Mouse (Mus musculus): ENCODE data around the gene Ces2g. TPM values are rescaled to one million over a fixed set of nuclear protein-coding genes. Genes with fewer than 3 reads are reported as not detected.

Gene Ces2g
- 255 and 269 TPM in 2 replicates for total RNA-seq (2015; ENCODE audit: low replicate concordance)
- 137 and 175 TPM in 2 replicates for total RNA-seq (2017; ENCODE audit: low replicate concordance)

DNA sequence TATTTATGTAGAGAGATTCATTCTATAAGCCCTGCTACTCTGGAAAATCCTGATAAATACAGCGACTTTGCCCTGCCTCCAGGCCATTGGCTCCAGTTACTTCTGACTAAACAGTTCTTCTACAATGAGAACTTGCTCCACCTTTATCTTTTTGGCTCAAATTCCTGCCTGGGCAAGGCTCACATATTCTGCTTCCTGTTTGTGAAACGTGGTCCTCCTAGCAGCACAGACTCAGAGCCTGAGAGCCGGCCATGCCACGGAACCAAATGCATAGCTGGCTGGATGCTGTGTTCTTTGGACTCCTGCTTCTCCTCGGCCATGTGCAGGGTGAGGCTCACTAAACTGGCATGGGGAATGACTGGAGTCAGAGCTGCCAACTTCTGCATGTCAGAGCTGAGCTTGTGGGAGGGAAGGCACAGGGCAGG lies at the start of gene Ces2g:
Ces2g (plus strand) TSS at position 182 of the 425 bp plus-strand sequence.
- ATAC-seq (replicated peaks; ENCODE audit: low FRiP score, poor library complexity, severe bottlenecking), result peak; percentile 64

- ATAC-seq (replicated peaks; ENCODE audit: low FRiP score, poor library complexity, severe bottlenecking), result no peak
Observed at GRCm38 (mm10) chr8:104925972-104926596, 35.4 kb upstream of the Ces2g start, which contains the start of gene Ces2e. Ces2e (plus strand) TSS chr8:104926260.

DNA sequence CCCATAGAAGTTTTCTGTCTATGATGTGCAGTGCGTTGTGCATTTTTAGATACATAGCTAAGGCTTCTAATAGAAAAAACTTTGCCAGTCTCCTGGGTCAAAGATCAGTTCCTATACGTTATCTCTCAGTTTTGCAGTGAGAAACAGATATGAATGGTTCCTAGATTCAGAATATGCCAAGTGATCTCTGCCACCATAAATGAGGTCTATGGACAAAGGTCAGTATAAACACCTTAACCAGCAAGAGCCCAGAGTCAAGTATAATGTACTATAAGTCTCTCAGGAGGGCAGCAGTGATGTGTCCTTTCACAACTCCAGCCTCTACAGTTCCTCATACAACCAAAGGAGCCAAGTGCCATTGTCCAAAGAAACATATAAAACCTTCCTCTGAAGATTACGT lies 34.2 kb upstream of the Ces2g start:
- no peak for ATAC-seq (replicated peaks; ENCODE audit: low FRiP score, poor library complexity, severe bottlenecking)

GRCm38 (mm10) chr8:104944665-104945064 lies 16.9 kb upstream of the Ces2g start:
- ATAC-seq (replicated peaks; ENCODE audit: low FRiP score, poor library complexity, severe bottlenecking), result no peak

GRCm38 (mm10) chr8:104947056-104947455 lies 14.5 kb upstream of the Ces2g start, which contains the start of gene Ces2f:
Ces2f (plus strand) TSS chr8:104947356.
- ATAC-seq (replicated peaks; ENCODE audit: low FRiP score, poor library complexity, severe bottlenecking), result no peak; the same call in 1 of the 2 replicates

DNA sequence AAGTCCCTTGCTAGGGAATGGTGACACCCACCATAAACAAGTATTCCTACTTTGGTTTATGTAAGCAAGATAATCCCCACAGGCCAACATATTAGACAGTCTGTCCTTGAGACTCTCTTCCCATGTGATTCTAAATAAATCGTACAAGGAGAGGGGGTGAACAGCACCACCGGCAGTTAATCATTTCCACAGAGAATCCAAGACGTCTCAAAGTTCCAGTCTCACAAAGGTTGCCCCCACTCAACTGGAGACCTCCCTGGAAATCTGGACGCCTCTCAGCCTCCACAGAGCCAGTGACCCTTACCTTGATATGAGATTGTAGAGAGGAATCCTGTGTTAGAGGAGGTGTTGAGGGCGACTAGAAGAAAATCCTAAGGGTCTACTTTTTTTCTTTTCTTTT lies 12.5 kb upstream of the Ces2g start:
- ATAC-seq (replicated peaks; ENCODE audit: low FRiP score, poor library complexity, severe bottlenecking), result no peak

DNA sequence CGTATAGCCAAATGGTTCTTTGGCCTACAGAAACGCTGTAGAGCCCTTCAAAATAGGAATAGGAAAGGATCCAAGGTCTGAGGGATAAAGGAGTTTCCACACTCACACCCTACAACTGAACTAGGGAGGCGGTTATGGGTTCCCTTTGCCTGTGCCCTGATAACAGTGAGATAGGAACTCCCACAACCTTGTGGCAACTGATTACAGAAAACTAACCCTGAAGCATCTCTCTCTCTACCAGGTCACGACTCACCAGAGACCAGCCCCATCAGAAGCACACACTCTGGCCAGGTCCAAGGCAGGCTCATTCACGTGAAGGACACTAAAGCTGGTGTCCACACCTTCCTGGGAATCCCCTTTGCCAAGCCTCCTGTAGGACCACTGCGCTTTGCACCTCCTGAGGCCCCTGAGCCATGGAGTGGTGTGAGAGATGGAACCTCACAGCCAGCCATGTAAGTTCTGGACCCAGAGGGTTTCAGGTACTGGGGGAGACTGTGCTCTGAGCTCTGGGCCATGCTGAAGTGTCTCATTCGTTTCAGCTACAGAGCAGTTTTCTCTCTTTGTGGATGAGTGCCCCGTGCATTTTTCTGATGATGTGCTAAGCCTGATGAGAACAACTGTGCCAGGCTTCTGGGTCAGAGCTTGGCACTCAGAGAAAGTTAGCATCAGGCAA lies 847 bp downstream of the Ces2g start:
- peak; percentile 88 for ATAC-seq (replicated peaks; ENCODE audit: low FRiP score, poor library complexity, severe bottlenecking)

GRCm38 (mm10) chr8:104963375-104963894 lies 1.9 kb downstream of the Ces2g start:
- ATAC-seq (replicated peaks; ENCODE audit: low FRiP score, poor library complexity, severe bottlenecking), result 0 out of 2 replicates have a peak, but pooled peaks have one; percentile 31

GRCm38 (mm10) chr8:104984126-104984525 lies 22.6 kb downstream of the Ces2g start:
- no peak for ATAC-seq (replicated peaks; ENCODE audit: low FRiP score, poor library complexity, severe bottlenecking)

GRCm38 (mm10) chr8:104984942-104985341 lies 23.4 kb downstream of the Ces2g start:
- ATAC-seq (replicated peaks; ENCODE audit: low FRiP score, poor library complexity, severe bottlenecking), result no peak

GRCm38 (mm10) chr8:104998191-104998590 lies 36.7 kb downstream of the Ces2g start:
- no peak for ATAC-seq (replicated peaks; ENCODE audit: low FRiP score, poor library complexity, severe bottlenecking)

DNA sequence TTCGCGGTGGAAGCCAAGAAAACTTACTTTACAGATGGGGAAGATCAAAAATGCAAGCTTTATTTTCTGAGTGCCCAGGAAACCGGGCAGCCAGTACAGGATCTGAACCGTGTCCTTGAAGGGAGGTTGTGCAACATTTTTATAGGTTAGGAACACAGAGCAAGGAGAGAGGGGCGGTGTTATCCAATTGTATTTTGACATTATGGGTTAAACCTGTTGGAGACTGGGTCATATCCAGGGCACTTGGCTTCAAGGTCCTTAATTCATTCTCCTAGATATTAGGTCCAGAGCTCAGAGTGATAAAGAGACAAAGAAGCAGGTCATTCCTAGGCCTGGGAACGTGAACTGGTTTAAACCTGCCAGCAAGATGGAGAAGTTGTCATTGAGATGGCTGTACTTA lies 37.7 kb downstream of the Ces2g start:
- no peak for ATAC-seq (replicated peaks; ENCODE audit: low FRiP score, poor library complexity, severe bottlenecking)

- no peak for ATAC-seq (replicated peaks; ENCODE audit: low FRiP score, poor library complexity, severe bottlenecking)
Observed at GRCm38 (mm10) chr8:105000586-105000985, 39.1 kb downstream of the Ces2g start, which contains the start of gene Ces2h. Ces2h (plus strand) TSS chr8:105000853.

- no peak for ATAC-seq (replicated peaks; ENCODE audit: low FRiP score, poor library complexity, severe bottlenecking)
Observed at GRCm38 (mm10) chr8:105010000-105010399, 48.5 kb downstream of the Ces2g start.

DNA sequence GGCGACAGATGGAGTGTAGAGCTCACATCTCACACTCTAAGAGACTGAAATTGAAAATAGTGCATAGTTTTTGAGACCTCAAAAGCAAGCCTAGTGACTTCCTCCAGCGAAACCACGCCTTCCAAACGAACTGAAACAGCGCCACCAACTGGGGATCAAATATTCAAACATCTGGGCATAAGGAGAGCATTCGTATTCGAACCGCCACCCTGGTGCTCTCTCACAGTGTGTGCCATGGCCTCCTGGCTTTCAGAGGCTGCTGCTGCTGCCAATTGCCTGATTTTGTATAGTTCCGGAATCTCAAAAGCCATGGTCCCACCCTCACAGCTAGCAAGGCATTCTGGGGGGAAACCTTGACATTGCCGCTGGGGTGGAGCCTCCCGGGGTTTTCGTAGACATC lies 49.6 kb downstream of the Ces2g start:
- ATAC-seq (replicated peaks; ENCODE audit: low FRiP score, poor library complexity, severe bottlenecking), result 0 out of 2 replicates have a peak, but pooled peaks have one; percentile 43

DNA sequence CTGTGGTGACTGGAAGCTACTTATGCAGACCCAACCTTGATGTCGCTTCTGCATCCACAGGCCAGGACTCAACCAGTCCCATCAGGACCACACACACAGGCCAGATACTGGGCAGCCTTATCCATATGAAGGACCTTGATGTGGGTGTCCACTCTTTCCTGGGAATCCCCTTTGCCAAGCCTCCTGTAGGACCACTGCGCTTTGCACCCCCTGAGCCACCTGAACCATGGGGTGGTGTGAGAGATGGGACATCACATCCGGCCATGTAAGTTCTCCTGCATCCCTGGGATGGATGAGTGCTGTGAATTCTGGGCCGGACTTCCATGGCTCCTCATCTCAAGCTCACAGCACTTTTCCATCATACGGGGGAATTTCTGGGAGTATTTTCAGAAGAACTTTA lies 52.9 kb downstream of the Ces2g start:
- no peak for ATAC-seq (replicated peaks; ENCODE audit: low FRiP score, poor library complexity, severe bottlenecking)

Other genes with a start within 250 kb of the Ces2g start
- gene Ces2a, start 227.7 kb upstream of the Ces2g start, total RNA-seq (2015; ENCODE audit: low replicate concordance), result not detected in 2 replicates
- not detected in 2 replicates for gene Ces2a, start 227.7 kb upstream of the Ces2g start, total RNA-seq (2017; ENCODE audit: low replicate concordance)
- gene Ces2b, start 130.1 kb upstream of the Ces2g start, total RNA-seq (2015; ENCODE audit: low replicate concordance), result not detected in 2 replicates
- not detected in 2 replicates for gene Ces2b, start 130.1 kb upstream of the Ces2g start, total RNA-seq (2017; ENCODE audit: low replicate concordance)
- not detected in 2 replicates for gene Ces2c, start 114.7 kb upstream of the Ces2g start, total RNA-seq (2015; ENCODE audit: low replicate concordance)
- gene Ces2c, start 114.7 kb upstream of the Ces2g start, total RNA-seq (2017; ENCODE audit: low replicate concordance), result not detected in 2 replicates
- gene Ces2e, start 35.5 kb upstream of the Ces2g start, total RNA-seq (2015; ENCODE audit: low replicate concordance), result not detected in 2 replicates
- not detected in 2 replicates for gene Ces2e, start 35.5 kb upstream of the Ces2g start, total RNA-seq (2017; ENCODE audit: low replicate concordance)
- not detected in 2 replicates for gene Ces2f, start 14.4 kb upstream of the Ces2g start, total RNA-seq (2015; ENCODE audit: low replicate concordance)
- gene Ces2f, start 14.4 kb upstream of the Ces2g start, total RNA-seq (2017; ENCODE audit: low replicate concordance), result not detected in 2 replicates
- not detected in 2 replicates for gene Ces2h, start 39.1 kb downstream of the Ces2g start, total RNA-seq (2015; ENCODE audit: low replicate concordance)
- gene Ces2h, start 39.1 kb downstream of the Ces2g start, total RNA-seq (2017; ENCODE audit: low replicate concordance), result not detected in 2 replicates
- gene Ces3a, start 86.9 kb downstream of the Ces2g start, total RNA-seq (2015; ENCODE audit: low replicate concordance), result not detected in 2 replicates
- not detected in 2 replicates for gene Ces3a, start 86.9 kb downstream of the Ces2g start, total RNA-seq (2017; ENCODE audit: low replicate concordance)
- gene Ces3b, start 122.0 kb downstream of the Ces2g start, total RNA-seq (2015; ENCODE audit: low replicate concordance), result not detected in 2 replicates
- not detected in 2 replicates for gene Ces3b, start 122.0 kb downstream of the Ces2g start, total RNA-seq (2017; ENCODE audit: low replicate concordance)
- not detected in 2 replicates for gene Ces4a, start 170.1 kb downstream of the Ces2g start, total RNA-seq (2015; ENCODE audit: low replicate concordance)
- gene Ces4a, start 170.1 kb downstream of the Ces2g start, total RNA-seq (2017; ENCODE audit: low replicate concordance), result not detected in 2 replicates
- 28.6 and 37.6 TPM in 2 replicates for gene Cbfb, start 209.0 kb downstream of the Ces2g start, total RNA-seq (2015; ENCODE audit: low replicate concordance)
- gene Cbfb, start 209.0 kb downstream of the Ces2g start, total RNA-seq (2017; ENCODE audit: low replicate concordance), result 27.2 and 33.1 TPM in 2 replicates